Mouse (Mus musculus): ENCODE measurements around the gene Ap3m1. TPM values are rescaled to one million over a fixed set of nuclear protein-coding genes. Genes with fewer than 3 reads are reported as not detected.

Ap3m1 gene
- polyA plus RNA-seq, 1 experiment from 2014 or later = 77.8 TPM

- Histone ChIP-seq H3K9ac (no peak overlapping the region), H3K9me3 (replicated peaks) (no peaks in the 10 kb centered on the region), H3K4me1 (peaks cover 29% of the 10 kb centered on the region), H3K4me3 (replicated peaks) (no peak overlapping the region), H3K36me3 (no peaks in the 10 kb centered on the region), H3K4me2 (no peak overlapping the region), H3K27ac (no peak overlapping the region), H3K27me3 (no peaks in the 10 kb centered on the region)
- ATAC-seq (replicated peaks; ENCODE audit: low FRiP score) = no peak
- 10% methylated on average over 2 of the region's 2 CpGs for WGBS
Measured at GRCm38 (mm10) chr14:21086106-21086505, 33.8 kb upstream of the Ap3m1 start.

GRCm38 (mm10) chr14:21085666-21086065 is 33.4 kb upstream of the Ap3m1 start:
- WGBS = 66% methylated on average over 5 of the region's 5 CpGs
- H3K4me3 ChIP-seq (replicated peaks) = no peak overlapping the region
- H3K9ac ChIP-seq = no peak overlapping the region
- no peak overlapping the region for H3K27ac ChIP-seq
- no peaks in the 10 kb centered on the region for H3K36me3 ChIP-seq
- ATAC-seq (replicated peaks; ENCODE audit: low FRiP score) = no peak
- no peak overlapping the region for H3K4me2 ChIP-seq
- H3K27me3 ChIP-seq = no peaks in the 10 kb centered on the region
- no peaks in the 10 kb centered on the region for H3K9me3 ChIP-seq (replicated peaks)
- H3K4me1 ChIP-seq = peaks cover 29% of the 10 kb centered on the region

- no peak for ATAC-seq (replicated peaks; ENCODE audit: low FRiP score)
- Histone ChIP-seq H3K9me3 (replicated peaks) (no peaks in the 10 kb centered on the region), H3K4me3 (replicated peaks) (no peak overlapping the region), H3K36me3 (no peaks in the 10 kb centered on the region), H3K4me1 (peaks cover 21% of the 10 kb centered on the region), H3K4me2 (no peak overlapping the region), H3K9ac (no peak overlapping the region), H3K27me3 (no peaks in the 10 kb centered on the region), H3K27ac (no peak overlapping the region)
- WGBS = 69% methylated on average over 1 of the region's 1 CpGs
Measured at GRCm38 (mm10) chr14:21082823-21083222, 30.5 kb upstream of the Ap3m1 start.

GRCm38 (mm10) chr14:21078511-21078910 is 26.2 kb upstream of the Ap3m1 start:
- Histone ChIP-seq H3K4me1 (peaks cover 17% of the 10 kb centered on the region), H3K4me3 (replicated peaks) (no peak overlapping the region), H3K4me2 (no peak overlapping the region), H3K9ac (no peak overlapping the region), H3K36me3 (no peaks in the 10 kb centered on the region), H3K27ac (no peak overlapping the region), H3K9me3 (replicated peaks) (no peaks in the 10 kb centered on the region), H3K27me3 (no peaks in the 10 kb centered on the region)
- ATAC-seq (replicated peaks; ENCODE audit: low FRiP score) = no peak

GRCm38 (mm10) chr14:21077939-21078338 is 25.6 kb upstream of the Ap3m1 start:
- no peak for ATAC-seq (replicated peaks; ENCODE audit: low FRiP score)
- 80% methylated on average over 4 of the region's 4 CpGs for WGBS
- Histone ChIP-seq H3K4me2 (no peak overlapping the region), H3K27me3 (no peaks in the 10 kb centered on the region), H3K9ac (no peak overlapping the region), H3K9me3 (replicated peaks) (no peaks in the 10 kb centered on the region), H3K4me1 (peaks cover 17% of the 10 kb centered on the region), H3K36me3 (no peaks in the 10 kb centered on the region), H3K4me3 (replicated peaks) (no peak overlapping the region), H3K27ac (no peak overlapping the region)

GRCm38 (mm10) chr14:21076501-21077194 is 24.3 kb upstream of the Ap3m1 start:
- Histone ChIP-seq H3K9ac (peak overlapping the region; percentile 52), H3K36me3 (no peaks in the 10 kb centered on the region), H3K4me1 (peaks cover 17% of the 10 kb centered on the region), H3K27me3 (no peaks in the 10 kb centered on the region), H3K4me2 (peak overlapping the region; percentile 76), H3K27ac (peak overlapping the region; percentile 20; the same call in 1 of the 2 replicates), H3K4me3 (replicated peaks) (peak overlapping the region; percentile 60), H3K9me3 (replicated peaks) (no peaks in the 10 kb centered on the region)
- peak; percentile 24 for ATAC-seq (replicated peaks; ENCODE audit: low FRiP score)
- 47% methylated on average over 7 of the region's 7 CpGs for WGBS

GRCm38 (mm10) chr14:21075751-21076500 is 23.6 kb upstream of the Ap3m1 start:
- H3K4me3 ChIP-seq (replicated peaks) = peak overlapping the region; percentile 60
- no peaks in the 10 kb centered on the region for H3K9me3 ChIP-seq (replicated peaks)
- peak overlapping the region; percentile 81 for H3K27ac ChIP-seq
- H3K4me2 ChIP-seq = peak overlapping the region; percentile 76
- peaks cover 17% of the 10 kb centered on the region for H3K4me1 ChIP-seq
- peak overlapping the region; percentile 52 for H3K9ac ChIP-seq
- peak; percentile 98 for ATAC-seq (replicated peaks; ENCODE audit: low FRiP score)
- H3K27me3 ChIP-seq = no peaks in the 10 kb centered on the region
- no peaks in the 10 kb centered on the region for H3K36me3 ChIP-seq
- under 1% methylated on average over 58 of the region's 59 CpGs for WGBS

- Histone ChIP-seq H3K9ac (no peak overlapping the region; the same call in 1 of the 2 replicates), H3K27me3 (no peaks in the 10 kb centered on the region), H3K9me3 (replicated peaks) (no peaks in the 10 kb centered on the region), H3K4me3 (replicated peaks) (peak overlapping the region; percentile 60), H3K27ac (no peak overlapping the region; the same call in 1 of the 2 replicates), H3K36me3 (no peaks in the 10 kb centered on the region), H3K4me2 (peak overlapping the region; percentile 76), H3K4me1 (peaks cover 17% of the 10 kb centered on the region)
- 48% methylated on average over 11 of the region's 11 CpGs for WGBS
- no peak for ATAC-seq (replicated peaks; ENCODE audit: low FRiP score)
Measured at GRCm38 (mm10) chr14:21074398-21075320, 22.4 kb upstream of the Ap3m1 start.

GRCm38 (mm10) chr14:21073981-21074380 is 21.7 kb upstream of the Ap3m1 start:
- ATAC-seq (replicated peaks; ENCODE audit: low FRiP score) = no peak
- WGBS = 75% methylated on average over 3 of the region's 3 CpGs

GRCm38 (mm10) chr14:21069594-21069993 is 17.3 kb upstream of the Ap3m1 start:
- no peak overlapping the region for H3K9ac ChIP-seq
- no peaks in the 10 kb centered on the region for H3K27me3 ChIP-seq
- no peak overlapping the region for H3K27ac ChIP-seq
- no peak overlapping the region for H3K4me2 ChIP-seq
- H3K4me1 ChIP-seq = peaks cover 11% of the 10 kb centered on the region
- no peak for ATAC-seq (replicated peaks; ENCODE audit: low FRiP score)
- H3K4me3 ChIP-seq (replicated peaks) = no peak overlapping the region
- no peaks in the 10 kb centered on the region for H3K9me3 ChIP-seq (replicated peaks)
- H3K36me3 ChIP-seq = no peaks in the 10 kb centered on the region
- 85% methylated on average over 5 of the region's 5 CpGs for WGBS

More at GRCm38 (mm10) chr14:21073981-21074380, 21.7 kb upstream of the Ap3m1 start:
- Histone ChIP-seq H3K27me3 (no peaks in the 10 kb centered on the region), H3K27ac (no peak overlapping the region), H3K4me2 (no peak overlapping the region), H3K9me3 (replicated peaks) (no peaks in the 10 kb centered on the region), H3K9ac (no peak overlapping the region), H3K4me1 (peaks cover 17% of the 10 kb centered on the region), H3K4me3 (replicated peaks) (no peak overlapping the region), H3K36me3 (no peaks in the 10 kb centered on the region)

- no peak overlapping the region for H3K9ac ChIP-seq
- peaks cover 8% of the 10 kb centered on the region for H3K4me1 ChIP-seq
- no peaks in the 10 kb centered on the region for H3K36me3 ChIP-seq
- H3K4me2 ChIP-seq = no peak overlapping the region
- H3K27me3 ChIP-seq = no peaks in the 10 kb centered on the region
- ATAC-seq (replicated peaks; ENCODE audit: low FRiP score) = no peak
- H3K4me3 ChIP-seq (replicated peaks) = no peak overlapping the region
- H3K27ac ChIP-seq = peak overlapping the region; percentile 37; the same call in 1 of the 2 replicates
- no peaks in the 10 kb centered on the region for H3K9me3 ChIP-seq (replicated peaks)
- WGBS = 61% methylated on average over 8 of the region's 8 CpGs
Measured at GRCm38 (mm10) chr14:21065490-21066162, 13.3 kb upstream of the Ap3m1 start.
